Mouse (Mus musculus) kidney, postnatal 0 days (tissue): Measurements from ENCODE around the gene G6pc2. TPM values are rescaled to one million over a fixed set of nuclear protein-coding genes. Genes with fewer than 3 reads are reported as not detected.

Experiments used
- ATAC-seq: fragments of 200-750 bp; cut with Nextera tagmentation; replicated peaks from 2 replicates; pipeline ENCODE4 v1.8.0; 2017; ENCODE audit warnings: low read depth, moderate number of reproducible peaks, moderate TSS enrichment, moderate library complexity; ENCODE audit not compliant: low FRiP score
- DNase-seq: peaks from one replicate; pipeline ENCODE4 v3.0.0-alpha.2; 2016; ENCODE audit warnings: low spot score
- H3K27ac ChIP-seq: fragments of 300-500 bp; sonication (generic); 2 replicates; pipeline ENCODE4 v1.5.1; 2014; ENCODE audit warnings: mild to moderate bottlenecking
- H3K27me3 ChIP-seq: fragments of 300-500 bp; sonication (generic); 2 replicates; pipeline ENCODE4 v1.6.1; 2014; ENCODE audit warnings: low read length, mixed read lengths; ENCODE audit not compliant: insufficient read depth
- H3K36me3 ChIP-seq: fragments of 300-500 bp; sonication (generic); 2 replicates; pipeline ENCODE4 v1.6.1; 2014; ENCODE audit warnings: low read length, mixed read lengths; ENCODE audit not compliant: insufficient read depth
- H3K4me1 ChIP-seq: fragments of 300-500 bp; sonication (generic); replicated peaks from 2 replicates; pipeline ENCODE4 v1.6.1; 2014; ENCODE audit warnings: antibody characterized with exemption, low read length, mixed read lengths; ENCODE audit not compliant: insufficient read depth
- H3K4me2 ChIP-seq: fragments of 300-500 bp; sonication (generic); 2 replicates; pipeline ENCODE4 v1.6.1; 2014; ENCODE audit warnings: mild to moderate bottlenecking, low read length, moderate library complexity, mixed read lengths
- H3K4me3 ChIP-seq: fragments of 300-500 bp; sonication (generic); replicated peaks from 2 replicates; pipeline ENCODE4 v1.5.1; 2014; ENCODE audit warnings: low read depth, low read length
- H3K9ac ChIP-seq: fragments of 300-500 bp; sonication (generic); 2 replicates; pipeline ENCODE4 v1.6.1; 2014; ENCODE audit warnings: low read depth, low read length
- H3K9me3 ChIP-seq: fragments of 300-500 bp; sonication (generic); replicated peaks from 2 replicates; pipeline ENCODE4 v1.6.1; 2016; ENCODE audit warnings: low read length, inconsistent platforms, mixed read lengths
- CTCF ChIP-seq: IDR thresholded peaks from 2 replicates; pipeline ENCODE4 v1.5.1; 2016; ENCODE audit warnings: antibody characterized with exemption, low read depth, mild to moderate bottlenecking, moderate library complexity
- whole genome bisulfite sequencing: fragments of 180-500 bp; shearing (Covaris S2); extraction: QIAGEN DNeasy Blood & Tissue Kit; methylation state at CpG from one replicate; pipeline ENCODE4 v1.1.7; 2014; 5-methylcytosine and 5-hydroxymethylcytosine counted together
- polyA plus RNA-seq: library from polyadenylated mRNA; unstranded; fragments of >200 nt; fragmentation: Nextera tagmentation; extraction: Ambion mirVana; gene quantifications from 2 replicates; pipeline ENCODE4 v1.2.1, GENCODE M21; 2015

The G6pc2 gene
- polyA plus RNA-seq, result 4.4 and 4.8 TPM in 2 replicates

DNA sequence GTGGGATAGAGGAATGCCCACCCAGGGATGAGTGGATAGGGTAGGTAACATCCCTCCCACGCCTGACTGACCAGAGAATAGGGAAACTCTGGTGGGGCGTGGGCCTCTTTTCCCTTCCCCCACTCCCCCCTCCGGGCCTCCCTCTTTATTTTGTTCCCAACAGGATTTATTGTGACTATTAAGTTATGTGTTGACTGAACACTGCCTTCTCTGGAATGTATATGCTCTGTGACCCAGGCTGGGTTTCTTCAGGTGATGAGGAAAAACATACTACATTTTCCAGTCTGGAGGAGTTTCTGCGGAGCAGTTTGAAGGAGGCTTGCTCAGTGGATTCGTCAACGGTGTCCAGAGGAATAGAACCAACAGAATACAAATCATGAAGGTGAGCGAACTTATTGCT is at the start of gene G6pc2:
TSS of gene G6pc2 (plus strand) at position 301 of the 400 bp plus-strand sequence.
- no peak within 1 kb of the TSS; the same call in 1 of the 2 replicates for H3K27ac ChIP-seq
- H3K9me3 ChIP-seq, result no peaks in the 10 kb centered on the region
- H3K4me1 ChIP-seq, result no peaks in the 10 kb centered on the region; the same call in 1 of the 2 replicates
- ATAC-seq (no peak), DNase-seq (peak; percentile 17)
- H3K4me2 ChIP-seq, result no peak within 1 kb of the TSS
- no peak within 1 kb of the TSS for H3K4me3 ChIP-seq
- TF ChIP-seq CTCF, result no peak
- no peak within 1 kb of the TSS for H3K9ac ChIP-seq
- H3K36me3 ChIP-seq, result no peaks in the 10 kb centered on the region
- H3K27me3 ChIP-seq, result no peaks in the 10 kb centered on the region
- WGBS, result 39% methylated on average over 7 of the region's 7 CpGs

- Histone ChIP-seq H3K27me3 (no peaks in the 10 kb centered on the region), H3K4me1 (no peaks in the 10 kb centered on the region), H3K9ac (no peak overlapping the region), H3K9me3 (no peaks in the 10 kb centered on the region), H3K4me2 (no peak overlapping the region), H3K27ac (no peak overlapping the region), H3K4me3 (no peak overlapping the region), H3K36me3 (no peaks in the 10 kb centered on the region)
- 0 out of 2 replicates have a peak, but pooled peaks have one; percentile 40 for ATAC-seq
- peak; percentile 87 for DNase-seq
- WGBS, result 24% methylated on average over 9 of the region's 9 CpGs
- no peak for TF ChIP-seq CTCF
These were observed 40.3 kb upstream of the G6pc2 start for GRCm38 (mm10) chr2:69170395-69171077.

- no peak for TF ChIP-seq CTCF
- Histone ChIP-seq H3K9ac (no peak overlapping the region), H3K4me1 (no peaks in the 10 kb centered on the region), H3K4me2 (no peak overlapping the region), H3K36me3 (no peaks in the 10 kb centered on the region), H3K27me3 (no peaks in the 10 kb centered on the region), H3K4me3 (no peak overlapping the region), H3K9me3 (no peaks in the 10 kb centered on the region), H3K27ac (no peak overlapping the region)
- 44% methylated on average over 5 of the region's 5 CpGs for WGBS
- DNase-seq, result peak; percentile 32
- no peak for ATAC-seq
These were observed 35.6 kb upstream of the G6pc2 start for GRCm38 (mm10) chr2:69175296-69175695.

GRCm38 (mm10) chr2:69179721-69180120 is 31.2 kb upstream of the G6pc2 start:
- ATAC-seq (no peak), DNase-seq (no peak)
- WGBS, result 81% methylated on average over 4 of the region's 4 CpGs
- no peak for TF ChIP-seq CTCF
- H3K9ac ChIP-seq, result no peak overlapping the region
- H3K4me1 ChIP-seq, result no peaks in the 10 kb centered on the region
- H3K4me2 ChIP-seq, result no peak overlapping the region
- H3K27ac ChIP-seq, result no peak overlapping the region
- no peaks in the 10 kb centered on the region for H3K27me3 ChIP-seq
- no peak overlapping the region for H3K4me3 ChIP-seq
- no peaks in the 10 kb centered on the region for H3K36me3 ChIP-seq
- no peaks in the 10 kb centered on the region for H3K9me3 ChIP-seq

DNA sequence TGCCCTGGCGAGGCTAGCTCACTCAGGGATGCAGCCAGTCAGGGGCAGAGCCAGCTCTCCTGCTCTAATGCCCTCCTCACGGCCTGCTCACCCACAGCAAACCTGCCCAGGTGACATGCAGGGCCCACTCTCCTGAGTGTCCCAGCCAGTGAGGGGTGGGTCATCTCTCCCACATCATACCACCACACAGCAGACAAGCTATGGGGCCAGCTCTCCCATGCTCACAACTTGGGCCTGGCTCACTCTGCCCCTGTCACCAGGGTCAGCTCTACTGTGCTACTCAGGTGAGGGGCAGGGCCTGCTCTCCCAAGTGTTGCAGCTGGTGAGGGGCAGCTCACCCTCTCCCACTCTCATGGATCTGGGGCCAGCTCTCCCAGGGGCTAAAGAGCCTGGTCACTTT is 22.9 kb upstream of the G6pc2 start:
- no peak overlapping the region for H3K4me3 ChIP-seq
- no peaks in the 10 kb centered on the region for H3K27me3 ChIP-seq
- H3K9me3 ChIP-seq, result no peaks in the 10 kb centered on the region
- DNase-seq (no peak), ATAC-seq (0 out of 2 replicates have a peak, but pooled peaks have one; percentile 49)
- H3K36me3 ChIP-seq, result 0 out of 2 replicates have a peak, but pooled peaks cover under 1% of the 10 kb centered on the region
- no peak overlapping the region for H3K4me2 ChIP-seq
- TF ChIP-seq CTCF, result no peak
- WGBS, result 84% methylated on average over 2 of the region's 2 CpGs
- no peaks in the 10 kb centered on the region for H3K4me1 ChIP-seq
- no peak overlapping the region for H3K9ac ChIP-seq
- H3K27ac ChIP-seq, result no peak overlapping the region

GRCm38 (mm10) chr2:69188732-69189131 is 22.1 kb upstream of the G6pc2 start:
- no peaks in the 10 kb centered on the region for H3K27me3 ChIP-seq
- no peak for ATAC-seq
- 82% methylated on average over 6 of the region's 6 CpGs for WGBS

More at GRCm38 (mm10) chr2:69188732-69189131, 22.1 kb upstream of the G6pc2 start:
- Histone ChIP-seq H3K9me3 (no peaks in the 10 kb centered on the region), H3K27ac (no peak overlapping the region), H3K9ac (no peak overlapping the region), H3K36me3 (peaks cover 8% of the 10 kb centered on the region; the same call in 1 of the 2 replicates), H3K4me1 (no peaks in the 10 kb centered on the region), H3K4me2 (no peak overlapping the region), H3K4me3 (no peak overlapping the region)
- no peak for TF ChIP-seq CTCF
- no peak for DNase-seq
